Mouse (Mus musculus) B cell, adult 2 months (primary cell): ENCODE measurements around the gene Serpinb1a.

Experiments
- DNase-seq, 2 experiments: peaks; one replicate each; pipeline ENCODE4 v3.0.0; 2022

Gene Serpinb1a

GRCm38 (mm10) chr13:32834513-32834912 lies 16.5 kb downstream of the Serpinb1a start:
- no peak for DNase-seq

- DNase-seq: peak; percentile 40 to 44
Observed at GRCm38 (mm10) chr13:32833237-32833636, 17.7 kb downstream of the Serpinb1a start.

GRCm38 (mm10) chr13:32832776-32833175 lies 18.2 kb downstream of the Serpinb1a start:
- DNase-seq: peak; percentile 40

- peak; percentile 81 to 88 for DNase-seq
Observed at GRCm38 (mm10) chr13:32831505-32832273, 19.3 kb downstream of the Serpinb1a start.

GRCm38 (mm10) chr13:32828886-32829285 lies 22.1 kb downstream of the Serpinb1a start:
- DNase-seq: no peak

GRCm38 (mm10) chr13:32827951-32828350 lies 23.0 kb downstream of the Serpinb1a start:
- DNase-seq: peak; percentile 92

- no peak for DNase-seq
Observed at GRCm38 (mm10) chr13:32827111-32827822, 23.7 kb downstream of the Serpinb1a start.

- DNase-seq: no peak
Observed at GRCm38 (mm10) chr13:32825546-32825945, 25.4 kb downstream of the Serpinb1a start.

- no peak for DNase-seq
Observed at GRCm38 (mm10) chr13:32824377-32825330, 26.3 kb downstream of the Serpinb1a start.

- DNase-seq: no peak
Observed at GRCm38 (mm10) chr13:32823126-32823525, 27.9 kb downstream of the Serpinb1a start.

- DNase-seq: no peak
Observed at GRCm38 (mm10) chr13:32821671-32822070, 29.3 kb downstream of the Serpinb1a start.

GRCm38 (mm10) chr13:32819926-32820325 lies 31.1 kb downstream of the Serpinb1a start:
- DNase-seq: no peak

- DNase-seq: no peak
Observed at GRCm38 (mm10) chr13:32819241-32819640, 31.7 kb downstream of the Serpinb1a start.

GRCm38 (mm10) chr13:32807624-32808023 lies 43.4 kb downstream of the Serpinb1a start:
- DNase-seq: no peak

- no peak for DNase-seq
Observed at GRCm38 (mm10) chr13:32806820-32807219, 44.2 kb downstream of the Serpinb1a start.

- DNase-seq: no peak
Observed at GRCm38 (mm10) chr13:32803701-32804345, 47.2 kb downstream of the Serpinb1a start.

GRCm38 (mm10) chr13:32802259-32803081 lies 48.5 kb downstream of the Serpinb1a start, which contains the start of gene D930007J09Rik:
TSS of gene D930007J09Rik (minus strand) at chr13:32802849.
- DNase-seq: peak; percentile 30 to 43

GRCm38 (mm10) chr13:32801693-32802221 lies 49.2 kb downstream of the Serpinb1a start, which contains the start of gene Wrnip1:
TSS of gene Wrnip1 (plus strand) at chr13:32802038.
- DNase-seq: peak; percentile 90 to 91

- peak; percentile 69 to 77 for DNase-seq
Observed at GRCm38 (mm10) chr13:32800859-32801258, 50.1 kb downstream of the Serpinb1a start.

- no peak for DNase-seq
Observed at GRCm38 (mm10) chr13:32799131-32799530, 51.9 kb downstream of the Serpinb1a start.

GRCm38 (mm10) chr13:32797085-32797484 lies 53.9 kb downstream of the Serpinb1a start:
- DNase-seq: no peak
